Mouse (Mus musculus) midbrain, embryonic 16.5 days (tissue): ENCODE measurements around the gene Sbno2. TPM values are rescaled to one million over a fixed set of nuclear protein-coding genes. Genes with fewer than 3 reads are reported as not detected.
"Not testable (repeated sequence)": the region's sequence is repeated elsewhere in the genome, so short reads cannot be mapped to it uniquely, and the experiment has no call there.

Experiments used
- ATAC-seq: fragments of 200-750 bp; cut with Nextera tagmentation; 2 replicates; pipeline ENCODE4 v1.8.0; 2017; ENCODE audit warnings: moderate TSS enrichment
- H3K27ac ChIP-seq: fragments of 300-500 bp; sonication (generic); 2 replicates; pipeline ENCODE4 v1.5.1; 2014; ENCODE audit warnings: mild to moderate bottlenecking, low read length, mixed read lengths
- H3K27me3 ChIP-seq: fragments of 300-500 bp; sonication (generic); 2 replicates; pipeline ENCODE4 v1.6.1; 2014; ENCODE audit warnings: low read depth, low read length, mixed read lengths; ENCODE audit not compliant: control insufficient read depth, insufficient read depth
- H3K36me3 ChIP-seq: fragments of 300-500 bp; sonication (generic); 2 replicates; pipeline ENCODE4 v1.6.1; 2014; ENCODE audit warnings: mild to moderate bottlenecking, low read length, moderate library complexity, mixed read lengths; ENCODE audit not compliant: control insufficient read depth, insufficient read depth
- H3K4me1 ChIP-seq: fragments of 300-500 bp; sonication (generic); 2 replicates; pipeline ENCODE4 v1.6.1; 2014; ENCODE audit warnings: mild to moderate bottlenecking, low read length, mixed read lengths; ENCODE audit not compliant: control insufficient read depth, insufficient read depth
- H3K4me2 ChIP-seq: fragments of 300-500 bp; sonication (generic); 2 replicates; pipeline ENCODE4 v1.6.1; 2014; ENCODE audit warnings: mild to moderate bottlenecking, low read length, mixed read lengths
- H3K4me3 ChIP-seq: fragments of 300-500 bp; sonication (generic); 2 replicates; pipeline ENCODE4 v1.5.1; 2014; ENCODE audit warnings: low read depth, mild to moderate bottlenecking, low read length, moderate library complexity, mixed read lengths
- H3K9ac ChIP-seq: fragments of 300-500 bp; sonication (generic); 2 replicates; pipeline ENCODE4 v1.6.1; 2014; ENCODE audit warnings: low read depth, low read length, mixed read lengths
- H3K9me3 ChIP-seq: fragments of 300-500 bp; sonication (generic); replicated peaks from 2 replicates; pipeline ENCODE4 v1.6.1; 2014; ENCODE audit warnings: mild to moderate bottlenecking, low read length, mixed read lengths; ENCODE audit not compliant: control insufficient read depth, poor library complexity, severe bottlenecking
- WGBS: fragments of 180-500 bp; shearing (Covaris S2); extraction: QIAGEN DNeasy Blood & Tissue Kit; methylation state at CpG from one replicate; pipeline ENCODE4 v1.1.7; 2014; 5-methylcytosine and 5-hydroxymethylcytosine counted together
- polyA plus RNA-seq: library from polyadenylated mRNA; unstranded; fragments of >200 nt; fragmentation: Nextera tagmentation; extraction: Ambion mirVana; gene quantifications from 2 replicates; pipeline ENCODE4 v1.2.1, GENCODE M21; 2015

The Sbno2 gene
- polyA plus RNA-seq, 1 experiment from 2014 or later, result 11.6 TPM

DNA sequence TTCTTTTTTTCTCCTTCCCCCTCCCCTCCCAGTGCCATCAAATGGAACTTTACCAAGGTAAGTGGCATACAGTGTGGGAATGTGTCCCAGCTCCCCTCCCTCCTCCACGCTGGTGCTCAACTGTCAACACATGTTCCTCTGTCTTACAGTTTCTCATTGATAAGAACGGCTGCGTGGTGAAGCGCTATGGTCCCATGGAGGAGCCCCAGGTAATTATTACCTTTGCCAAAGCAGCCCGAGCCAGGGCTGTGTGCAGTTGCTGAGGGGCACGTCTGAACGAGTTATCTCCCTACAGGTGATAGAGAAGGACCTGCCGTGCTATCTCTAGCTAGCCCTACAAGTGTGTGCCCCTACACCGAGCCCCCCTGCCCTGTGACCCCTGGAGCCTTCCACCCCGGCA lies 49.5 kb downstream of the Sbno2 start:
- Histone ChIP-seq H3K36me3 (peaks cover 22% of the 10 kb centered on the region), H3K4me2 (no peak overlapping the region), H3K9me3 (no peaks in the 10 kb centered on the region), H3K27me3 (no peaks in the 10 kb centered on the region), H3K4me3 (no peak overlapping the region), H3K4me1 (peaks cover 13% of the 10 kb centered on the region), H3K9ac (no peak overlapping the region), H3K27ac (no peak overlapping the region)
- WGBS, result 91% methylated on average over 9 of the region's 10 CpGs
- ATAC-seq, result no peak

DNA sequence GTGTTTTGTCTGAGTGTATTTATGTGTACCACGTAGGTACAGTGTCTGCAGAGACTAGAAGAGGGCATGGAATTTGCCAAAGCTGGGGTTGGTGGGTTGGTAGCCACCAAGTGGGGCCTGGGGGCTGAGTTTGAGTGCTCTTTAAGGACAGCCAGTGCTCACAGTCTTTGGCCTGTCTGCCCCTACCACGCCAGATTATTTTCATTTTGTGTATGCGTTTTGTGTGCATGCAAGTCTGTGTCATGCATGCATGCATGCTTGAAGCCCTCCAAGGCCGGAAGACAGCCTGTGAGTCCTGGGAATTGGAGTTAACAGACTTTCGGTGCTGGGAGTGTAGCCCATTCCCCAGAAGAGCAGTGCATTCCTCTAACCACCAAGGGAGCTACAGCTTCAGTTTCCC lies 50.0 kb downstream of the Sbno2 start:
- Histone ChIP-seq H3K9me3 (no peaks in the 10 kb centered on the region), H3K27me3 (no peaks in the 10 kb centered on the region), H3K36me3 (peaks cover 22% of the 10 kb centered on the region), H3K9ac (peak overlapping the region; percentile 78), H3K27ac (no peak overlapping the region), H3K4me3 (peak overlapping the region; percentile 9; the same call in 1 of the 2 replicates), H3K4me2 (peak overlapping the region; percentile 56), H3K4me1 (peaks cover 13% of the 10 kb centered on the region)
- WGBS, result 72% methylated on average over 5 of the region's 5 CpGs
- no peak for ATAC-seq

- Histone ChIP-seq H3K9ac (peak overlapping the region; percentile 78), H3K36me3 (peaks cover 18% of the 10 kb centered on the region), H3K4me3 (peak overlapping the region; percentile 54), H3K4me1 (peaks cover 13% of the 10 kb centered on the region), H3K4me2 (peak overlapping the region; percentile 56)
- not testable (repeated sequence) for H3K27me3 ChIP-seq, ATAC-seq, H3K27ac ChIP-seq, H3K9me3 ChIP-seq
- WGBS, result 12% methylated on average over 2 of the region's 3 CpGs
These were observed 50.5 kb downstream of the Sbno2 start for GRCm38 (mm10) chr10:80054911-80055310.

DNA sequence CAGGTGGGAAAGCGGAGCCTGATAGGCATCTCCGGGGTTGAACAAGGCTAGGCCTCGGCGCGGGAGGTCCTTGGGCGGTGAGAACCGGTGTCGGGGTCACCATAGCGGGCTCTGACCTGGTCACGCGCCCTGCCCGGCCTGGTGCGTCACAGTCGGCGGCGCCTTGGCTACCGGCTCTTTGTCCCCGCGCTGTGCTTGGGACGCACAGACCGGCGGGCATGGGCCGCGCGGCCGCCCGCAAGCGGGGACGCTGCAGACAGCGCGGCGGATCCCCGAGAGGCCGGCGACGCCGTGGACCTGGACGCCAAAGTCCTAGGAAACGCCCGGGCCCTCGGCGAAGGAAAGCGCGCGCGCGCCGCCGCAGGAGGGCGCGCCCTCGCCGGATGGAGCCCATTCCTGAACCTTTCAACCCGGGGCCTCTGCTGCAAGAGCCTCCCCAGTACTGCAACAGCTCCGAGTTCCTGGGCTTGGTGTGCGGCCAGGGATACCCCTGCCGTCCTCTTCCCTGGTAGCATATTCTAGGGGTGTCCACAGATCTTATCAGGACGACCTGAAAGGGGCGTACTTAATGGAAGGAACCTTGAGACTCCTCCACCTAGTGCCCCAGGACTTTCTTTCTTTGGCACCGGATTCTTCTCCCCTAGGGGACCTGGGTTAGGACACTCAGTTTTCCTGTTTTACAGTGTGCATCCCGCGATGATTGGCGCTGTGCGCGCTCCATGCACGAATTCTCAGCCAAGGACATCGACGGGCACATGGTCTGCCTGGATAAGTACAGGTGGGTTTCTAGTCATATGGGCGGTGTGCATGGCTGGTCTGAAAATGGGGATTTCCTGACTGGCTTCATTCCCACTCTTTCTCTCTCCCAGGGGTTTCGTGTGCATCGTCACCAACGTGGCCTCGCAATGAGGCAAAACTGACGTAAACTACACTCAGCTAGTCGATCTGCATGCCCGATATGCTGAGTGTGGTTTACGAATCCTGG lies 51.2 kb downstream of the Sbno2 start:
- Histone ChIP-seq H3K36me3 (peaks cover 15% of the 10 kb centered on the region), H3K27ac (peak overlapping the region; percentile 86), H3K4me1 (peaks cover 13% of the 10 kb centered on the region), H3K4me2 (peak overlapping the region; percentile 56), H3K9ac (peak overlapping the region; percentile 78), H3K27me3 (no peaks in the 10 kb centered on the region), H3K4me3 (peak overlapping the region; percentile 54), H3K9me3 (no peaks in the 10 kb centered on the region)
- ATAC-seq, result peak; percentile 49
- WGBS, result 1% methylated on average over 77 of the region's 77 CpGs

- H3K9ac ChIP-seq, result peak overlapping the region; percentile 78
- H3K4me1 ChIP-seq, result peaks cover 13% of the 10 kb centered on the region
- WGBS, result under 1% methylated on average over 47 of the region's 47 CpGs
- no peaks in the 10 kb centered on the region for H3K27me3 ChIP-seq
- H3K4me2 ChIP-seq, result peak overlapping the region; percentile 79
- H3K27ac ChIP-seq, result peak overlapping the region; percentile 86
- peak; percentile 97 for ATAC-seq
- no peaks in the 10 kb centered on the region for H3K9me3 ChIP-seq
- peak overlapping the region; percentile 54 for H3K4me3 ChIP-seq
- H3K36me3 ChIP-seq, result peaks cover 15% of the 10 kb centered on the region
These were observed 52.1 kb downstream of the Sbno2 start for GRCm38 (mm10) chr10:80053259-80053780.

GRCm38 (mm10) chr10:80052374-80052764 lies 53.0 kb downstream of the Sbno2 start:
- H3K4me1 ChIP-seq, result peaks cover 13% of the 10 kb centered on the region
- H3K9ac ChIP-seq, result no peak overlapping the region
- no peak overlapping the region for H3K4me3 ChIP-seq
- ATAC-seq, result no peak
- H3K9me3 ChIP-seq, result no peaks in the 10 kb centered on the region
- H3K27ac ChIP-seq, result no peak overlapping the region
- WGBS, result 87% methylated on average over 5 of the region's 5 CpGs
- H3K36me3 ChIP-seq, result peaks cover 8% of the 10 kb centered on the region
- H3K27me3 ChIP-seq, result no peaks in the 10 kb centered on the region
- no peak overlapping the region for H3K4me2 ChIP-seq

- Histone ChIP-seq H3K4me1 (peaks cover 13% of the 10 kb centered on the region), H3K9ac (no peak overlapping the region), H3K4me3 (no peak overlapping the region), H3K9me3 (no peaks in the 10 kb centered on the region), H3K27me3 (no peaks in the 10 kb centered on the region), H3K27ac (no peak overlapping the region), H3K4me2 (no peak overlapping the region), H3K36me3 (peaks cover 2% of the 10 kb centered on the region; the same call in 1 of the 2 replicates)
- ATAC-seq, result no peak
- 19% methylated on average over 13 of the region's 14 CpGs for WGBS
These were observed 53.6 kb downstream of the Sbno2 start for GRCm38 (mm10) chr10:80051618-80052373.

DNA sequence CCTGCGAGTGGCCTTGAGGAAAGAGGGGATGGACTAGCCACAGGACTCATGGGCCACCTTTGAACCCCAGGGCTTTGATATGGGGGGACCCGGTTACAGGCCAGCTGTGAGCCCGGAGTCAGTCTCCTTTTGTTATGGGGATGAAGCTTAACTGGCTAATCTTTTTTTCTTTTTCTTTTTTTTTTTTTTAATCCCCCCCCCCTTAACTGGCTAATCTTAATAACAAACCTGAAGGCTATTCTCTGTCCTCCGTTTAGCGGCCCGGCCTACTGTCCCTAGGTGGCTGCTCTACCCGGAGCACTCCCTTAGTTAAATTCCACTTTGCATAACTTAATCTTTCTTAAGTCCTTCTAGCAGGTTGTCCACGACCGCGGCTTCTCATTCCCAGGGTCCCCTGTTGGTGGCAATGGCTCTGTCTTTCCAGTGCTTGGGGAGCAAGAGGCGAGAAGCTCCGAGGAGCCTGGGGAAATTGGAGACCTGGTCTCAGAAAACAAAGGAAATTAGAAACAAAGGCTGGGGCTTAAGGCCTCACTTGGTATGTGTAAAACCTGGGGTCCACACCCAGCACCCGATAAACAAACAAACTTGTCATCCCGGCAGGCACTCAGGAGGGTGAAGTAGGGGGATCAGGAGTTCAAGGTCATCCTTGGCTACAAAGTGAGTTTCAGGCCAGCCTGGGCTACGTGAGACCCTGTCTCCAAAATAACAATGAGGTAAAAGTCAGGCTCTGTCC lies 54.3 kb downstream of the Sbno2 start:
- Histone ChIP-seq H3K9ac (no peak overlapping the region), H3K27ac (no peak overlapping the region), H3K9me3 (no peaks in the 10 kb centered on the region), H3K27me3 (no peaks in the 10 kb centered on the region), H3K36me3 (no peaks in the 10 kb centered on the region), H3K4me3 (no peak overlapping the region), H3K4me2 (no peak overlapping the region), H3K4me1 (peaks cover 13% of the 10 kb centered on the region)
- WGBS, result 9% methylated on average over 15 of the region's 15 CpGs
- ATAC-seq, result no peak
